Mouse (Mus musculus): ENCODE measurements around the gene Fbxw28. TPM values are rescaled to one million over a fixed set of nuclear protein-coding genes. Genes with fewer than 3 reads are reported as not detected.

Fbxw28 gene
- polyA plus RNA-seq (2017; shearing (Covaris generic)) = under 1 TPM in 1 of 2 experiments, not detected in 1; 0.16 TPM

GRCm38 (mm10) chr9:109339559-109339958 is at the start of gene Fbxw28:
Gene Fbxw28, minus strand, starts transcription at chr9:109339659.

GRCm38 (mm10) chr9:109287576-109287975 is 51.9 kb downstream of the Fbxw28 start, which contains the start of gene Fbxw14:
Gene Fbxw14, minus strand, starts transcription at chr9:109287676.

Other genes with a start within 250 kb of the Fbxw28 start
- 1 to 10 TPM in 1 of 2 experiments, under 1 TPM in 1; 0.79 to 1.5 TPM for gene Plxnb1, start 244.3 kb downstream of the Fbxw28 start, polyA plus RNA-seq (2017; shearing (Covaris generic))
- gene Fbxw21, start 177.6 kb downstream of the Fbxw28 start, polyA plus RNA-seq (2017; shearing (Covaris generic)) = under 1 TPM in 1 of 2 experiments, not detected in 1; 0.45 TPM
- not detected for gene Fbxw13, start 143.7 kb downstream of the Fbxw28 start, polyA plus RNA-seq (2017; shearing (Covaris generic))
- under 1 TPM; 0.21 to 0.54 TPM for gene Fbxw20, start 104.9 kb downstream of the Fbxw28 start, polyA plus RNA-seq (2017; shearing (Covaris generic))
- under 1 TPM in 1 of 2 experiments, not detected in 1; 0.23 TPM for gene Fbxw14, start 52.0 kb downstream of the Fbxw28 start, polyA plus RNA-seq (2017; shearing (Covaris generic))
- gene Fbxw22, start 64.6 kb upstream of the Fbxw28 start, polyA plus RNA-seq (2017; shearing (Covaris generic)) = under 1 TPM in 1 of 2 experiments, not detected in 1; 0.14 TPM
- under 1 TPM in 1 of 2 experiments, not detected in 1; 0.10 TPM for gene Fbxw16, start 109.5 kb upstream of the Fbxw28 start, polyA plus RNA-seq (2017; shearing (Covaris generic))
- not detected for gene Fbxw19, start 156.2 kb upstream of the Fbxw28 start, polyA plus RNA-seq (2017; shearing (Covaris generic))
- gene Fbxw15, start 228.6 kb upstream of the Fbxw28 start, polyA plus RNA-seq (2017; shearing (Covaris generic)) = not detected